Mouse (Mus musculus) CH12.LX (cell line): ENCODE measurements around the gene Tgfb1. TPM values are rescaled to one million over a fixed set of nuclear protein-coding genes. Genes with fewer than 3 reads are reported as not detected.
A peak's percentile ranks its signal among the peaks of the same experiment; 100 is the strongest.

Experiments used
- DNase-seq: peaks from one replicate; pipeline ENCODE4 v3.0.0-alpha.2; 2013; ENCODE audit errors: extremely low read depth
- H3K27ac ChIP-seq: 2 replicates; pipeline ENCODE4 v1.5.1; 2012; ENCODE audit warnings: low read depth, mild to moderate bottlenecking, control low read depth, moderate library complexity; ENCODE audit not compliant: insufficient read depth
- H3K27me3 ChIP-seq: replicated peaks from 2 replicates; pipeline ENCODE3; 2012; ENCODE audit warnings: inconsistent platforms
- H3K36me3 ChIP-seq, 2 experiments: replicated peaks in 1 of 2; 2 replicates each; pipeline versions ENCODE3 to v1.6.1; 2012; ENCODE audit warnings: inconsistent platforms in 1 of 2, low read length in 1 of 2, mild to moderate bottlenecking in 1 of 2, mixed read lengths in 1 of 2, moderate library complexity in 1 of 2; ENCODE audit not compliant: control insufficient read depth in 1 of 2, insufficient read depth in 1 of 2
- H3K4me1 ChIP-seq, 2 experiments: 2 replicates each; pipeline ENCODE4 v1.6.1; 2012; ENCODE audit warnings: inconsistent platforms in 1 of 2, moderate library complexity in 1 of 2; ENCODE audit not compliant: insufficient read depth in 2 of 2, control insufficient read depth in 1 of 2
- H3K4me2 ChIP-seq: 2 replicates; pipeline ENCODE4 v1.6.1; 2012; ENCODE audit warnings: low read depth, mild to moderate bottlenecking, control low read depth; ENCODE audit not compliant: poor library complexity, insufficient read depth, severe bottlenecking
- H3K4me3 ChIP-seq, 3 experiments: fragments of 150-350 bp in 1 of 3; sonication (generic) in 1 of 3; replicated peaks in 1 of 3; 2 replicates each; pipeline versions ENCODE3 to v1.5.1; 2011 to 2012; ENCODE audit warnings: low read depth in 2 of 3, low read length in 2 of 3, mild to moderate bottlenecking in 2 of 3, moderate library complexity in 2 of 3, control low read depth in 1 of 3, improper control_type of control experiment in 1 of 3, inconsistent platforms in 1 of 3, mixed read lengths in 1 of 3; ENCODE audit not compliant: poor library complexity in 1 of 3
- H3K79me2 ChIP-seq: replicated peaks from 2 replicates; pipeline ENCODE4 v1.6.1; 2012; ENCODE audit warnings: mild to moderate bottlenecking, moderate library complexity; ENCODE audit not compliant: control insufficient read depth, poor library complexity, insufficient read depth, severe bottlenecking; ENCODE audit errors: extremely low read depth
- H3K9ac ChIP-seq: 2 replicates; pipeline ENCODE4 v1.6.1; 2012; ENCODE audit warnings: low read depth, mild to moderate bottlenecking, control low read depth, moderate library complexity; ENCODE audit not compliant: insufficient read depth
- H3K9me3 ChIP-seq: replicated peaks from 2 replicates; pipeline ENCODE3; 2012; ENCODE audit warnings: low read length, inconsistent platforms, mixed read lengths
- BHLHE40 ChIP-seq: IDR thresholded peaks from 2 replicates; pipeline ENCODE4 v1.6.1; 2011; ENCODE audit warnings: mild to moderate bottlenecking, low read depth, low read length, improper control_type of control experiment
- CHD1 ChIP-seq: IDR thresholded peaks from 2 replicates; pipeline ENCODE4 v1.6.1; 2012; ENCODE audit warnings: low read depth, low read length, improper control_type of control experiment, inconsistent platforms
- CTCF ChIP-seq, 2 experiments: IDR thresholded peaks in 1 of 2; conservative IDR thresholded peaks in 1 of 2; 2 replicates each; pipeline ENCODE4 v1.5.1; 2011 to 2012; ENCODE audit warnings: low read depth in 2 of 2, low read length in 2 of 2, improper control_type of control experiment in 1 of 2, inconsistent platforms in 1 of 2, mild to moderate bottlenecking in 1 of 2, moderate library complexity in 1 of 2
- ELF1 ChIP-seq: IDR thresholded peaks from 2 replicates; pipeline ENCODE4 v1.6.1; 2014; ENCODE audit warnings: low read depth, mild to moderate bottlenecking, inconsistent platforms, low read length, improper control_type of control experiment
- HCFC1 ChIP-seq: IDR thresholded peaks from 2 replicates; pipeline ENCODE4 v1.6.1; 2012; ENCODE audit warnings: low read depth, mild to moderate bottlenecking, inconsistent platforms, low read length, improper control_type of control experiment
- JUND ChIP-seq: conservative IDR thresholded peaks from 2 replicates; pipeline ENCODE4 v1.6.1; 2011; ENCODE audit warnings: low read depth, low read length, improper control_type of control experiment
- KAT2A ChIP-seq: IDR thresholded peaks from 2 replicates; pipeline ENCODE4 v1.6.1; 2012; ENCODE audit warnings: low read length, improper control_type of control experiment, inconsistent platforms; ENCODE audit not compliant: insufficient replicate concordance
- MAX ChIP-seq: IDR thresholded peaks from 2 replicates; pipeline ENCODE4 v1.6.1; 2011; ENCODE audit warnings: low read length, improper control_type of control experiment
- NRF1 ChIP-seq: IDR thresholded peaks from 2 replicates; pipeline ENCODE4 v1.6.1; 2014; ENCODE audit warnings: low read depth, mild to moderate bottlenecking, inconsistent platforms, low read length, improper control_type of control experiment, moderate library complexity
- PAX5 ChIP-seq: IDR thresholded peaks from 2 replicates; pipeline ENCODE4 v1.6.1; 2012; ENCODE audit warnings: low read length, inconsistent platforms, mixed read lengths
- POLR2A ChIP-seq: IDR thresholded peaks from 2 replicates; pipeline ENCODE4 v1.6.1; 2011; ENCODE audit warnings: low read depth, mild to moderate bottlenecking, improper control_type of control experiment, low read length
- POLR2AphosphoS2 ChIP-seq: IDR thresholded peaks from 2 replicates; pipeline ENCODE4 v1.6.1; 2011; ENCODE audit warnings: low read depth, low read length, improper control_type of control experiment
- RAD21 ChIP-seq: IDR thresholded peaks from 2 replicates; pipeline ENCODE4 v1.6.1; 2011; ENCODE audit warnings: low read depth, mild to moderate bottlenecking, low read length, improper control_type of control experiment, moderate library complexity
- SMC3 ChIP-seq: IDR thresholded peaks from 2 replicates; pipeline ENCODE4 v1.6.1; 2011; ENCODE audit warnings: low read depth, low read length, improper control_type of control experiment
- TBP ChIP-seq: conservative IDR thresholded peaks from 2 replicates; pipeline ENCODE4 v1.6.1; 2011; ENCODE audit warnings: low read depth, low read length, improper control_type of control experiment
- ZC3H11A ChIP-seq: IDR thresholded peaks from 2 replicates; pipeline ENCODE4 v1.6.1; 2012; ENCODE audit warnings: low read depth, mild to moderate bottlenecking, inconsistent platforms, low read length, improper control_type of control experiment
- ZKSCAN1 ChIP-seq: IDR thresholded peaks from 2 replicates; pipeline ENCODE4 v1.6.1; 2012; ENCODE audit warnings: low read depth, inconsistent platforms, low read length, improper control_type of control experiment, borderline replicate concordance
- ZMIZ1 ChIP-seq: IDR thresholded peaks from 2 replicates; pipeline ENCODE4 v1.6.1; 2012; ENCODE audit warnings: low read depth, mild to moderate bottlenecking, inconsistent platforms, low read length, improper control_type of control experiment
- dilution Hi-C: fragments of 300-500 bp; cut with MboI; formaldehyde crosslinking; loops from 2 replicates; pipeline ENCODE4 v1.14.3; 2020; ENCODE audit warnings: low sequenced_read_pairs; ENCODE audit not compliant: extremely low pct_unique_long_range_greater_than_20kb, extremely low pct_ligation_motif_present
- in situ Hi-C: fragments of 300-500 bp; cut with MboI; formaldehyde crosslinking; loops from 3 replicates; pipeline ENCODE4 v1.14.3; 2019; ENCODE audit warnings: low sequenced_read_pairs, low pct_ligation_motif_present, low pct_unique_long_range_greater_than_20kb, mixed read lengths
- polyA plus RNA-seq: library from polyadenylated mRNA; unstranded; fragments of >175 nt; gene quantifications from 2 replicates; pipeline ENCODE4 v1.2.1, GENCODE M21; 2012; ENCODE audit warnings: low read depth; ENCODE audit not compliant: insufficient read length
- total RNA-seq, 2 experiments: library from RNA; depleted of rRNA; stranded (reverse); fragments of 300-350 nt in 1 of 2; fragments of >200 nt in 1 of 2; gene quantifications; 2 replicates each; pipeline ENCODE4 v1.2.3; 2012 to 2014

The Tgfb1 gene
- total and polyA plus RNA-seq, 3 experiments: 9.2 to 109 (median 25.9) TPM

GRCm38 (mm10) chr7:25736920-25737319 lies 50.1 kb downstream of the Tgfb1 start:
- in situ Hi-C loops: no loop called here
- peak in 1 of 2 experiments; percentile 31; a peak in 2 of 4 replicates for TF ChIP-seq CTCF (conservative IDR thresholded peaks at IDR 0.05 in 1 of 2, IDR thresholded peaks at IDR 0.05 in 1 of 2; ENCODE audit: low read depth in 2 of 2, low read length in 2 of 2)
- no peak for TF ChIP-seq BHLHE40
- TF ChIP-seq ZC3H11A: no peak
- no peak for TF ChIP-seq KAT2A
- TF ChIP-seq PAX5: no peak
- no peak for TF ChIP-seq POLR2AphosphoS2
- TF ChIP-seq SMC3: 0 out of 2 replicates have a peak, but pooled peaks have one; percentile 7
- no peak for TF ChIP-seq CHD1
- no peak for TF ChIP-seq ZKSCAN1
- no peak for TF ChIP-seq POLR2A
- TF ChIP-seq HCFC1: no peak
- no peak for TF ChIP-seq ELF1
- peaks cover 12% of the 10 kb centered on the region for H3K79me2 ChIP-seq
- H3K9me3 ChIP-seq: no peaks in the 10 kb centered on the region
- no peak for DNase-seq
- no peak overlapping the region for H3K4me2 ChIP-seq
- peaks cover 79 to 96% of the 10 kb centered on the region in 2 experiments for H3K36me3 ChIP-seq
- no peaks in the 10 kb centered on the region for H3K4me1 ChIP-seq
- no peak overlapping the region for H3K4me3 ChIP-seq
- H3K27me3 ChIP-seq: no peaks in the 10 kb centered on the region
- no peak overlapping the region for H3K9ac ChIP-seq
- dilution Hi-C loops: no loop called here
- H3K27ac ChIP-seq: no peak overlapping the region

GRCm38 (mm10) chr7:25738277-25738676 lies 51.5 kb downstream of the Tgfb1 start:
- Histone ChIP-seq H3K27ac (no peak overlapping the region), H3K36me3 (peaks cover 78 to 96% of the 10 kb centered on the region in 2 experiments), H3K9me3 (no peaks in the 10 kb centered on the region), H3K4me1 (no peaks in the 10 kb centered on the region), H3K4me3 (no peak overlapping the region), H3K9ac (no peak overlapping the region), H3K79me2 (peaks cover 14% of the 10 kb centered on the region), H3K4me2 (no peak overlapping the region), H3K27me3 (no peaks in the 10 kb centered on the region)
- DNase-seq: no peak
- no peak for TF ChIP-seq MAX
- no peak for TF ChIP-seq RAD21
- TF ChIP-seq PAX5: no peak
- no peak for TF ChIP-seq JUND
- no peak for TF ChIP-seq ZMIZ1
- no peak for TF ChIP-seq KAT2A
- no peak for TF ChIP-seq TBP
- no peak for TF ChIP-seq NRF1
- no peak for TF ChIP-seq HCFC1
- dilution Hi-C loops: no loop called here
- in situ Hi-C loops: no loop called here
